Mouse (Mus musculus) ES-Bruce4 (cell line): ENCODE measurements around the gene Maged1.

ENCODE experiments used
- CTCF ChIP-seq: IDR thresholded peaks from one replicate; pipeline ENCODE4 v1.8.1; 2011; ENCODE audit warnings: low read depth, low read length
- POLR2A ChIP-seq: IDR thresholded peaks from one replicate; pipeline ENCODE4 v1.8.1; 2011; ENCODE audit warnings: low read length; ENCODE audit not compliant: insufficient read depth

- no peak for TF ChIP-seq POLR2A
- TF ChIP-seq CTCF = no peak
Measured at GRCm38 (mm10) chrX:94580251-94580650, 38.3 kb upstream of the Maged1 start.
